Mouse (Mus musculus) right cerebral cortex, adult 2 months (tissue): ENCODE data around the gene Cwc15.

ENCODE experiments used
- DNase-seq, 2 experiments: peaks; one replicate each; pipeline ENCODE4 v3.0.0; 2021 to 2022; ENCODE audit warnings: low spot score in 2 of 2

Gene Cwc15

GRCm38 (mm10) chr9:14548366-14548761 is 47.9 kb downstream of the Cwc15 start:
- DNase-seq, result no peak

DNA sequence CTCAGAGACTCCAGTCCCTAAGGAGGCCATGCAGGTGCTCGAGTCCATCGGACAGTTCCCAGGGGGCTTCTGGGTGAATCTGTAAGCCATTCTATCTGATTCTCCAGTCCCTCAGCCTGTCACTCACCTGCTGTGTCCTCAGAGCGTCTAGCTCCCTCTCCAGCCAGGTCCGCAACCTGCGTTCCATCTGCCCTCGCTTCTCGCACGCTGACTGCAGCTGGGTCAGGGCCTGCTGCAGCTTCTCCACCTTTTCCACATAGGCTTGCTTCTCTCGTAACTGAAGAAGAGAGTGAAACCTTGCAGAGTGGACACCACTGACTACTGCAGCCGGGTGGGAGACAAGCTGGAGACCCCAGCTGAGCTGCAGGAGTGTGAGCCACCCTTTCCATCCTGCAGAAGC is 57.9 kb downstream of the Cwc15 start:
- no peak for DNase-seq

DNA sequence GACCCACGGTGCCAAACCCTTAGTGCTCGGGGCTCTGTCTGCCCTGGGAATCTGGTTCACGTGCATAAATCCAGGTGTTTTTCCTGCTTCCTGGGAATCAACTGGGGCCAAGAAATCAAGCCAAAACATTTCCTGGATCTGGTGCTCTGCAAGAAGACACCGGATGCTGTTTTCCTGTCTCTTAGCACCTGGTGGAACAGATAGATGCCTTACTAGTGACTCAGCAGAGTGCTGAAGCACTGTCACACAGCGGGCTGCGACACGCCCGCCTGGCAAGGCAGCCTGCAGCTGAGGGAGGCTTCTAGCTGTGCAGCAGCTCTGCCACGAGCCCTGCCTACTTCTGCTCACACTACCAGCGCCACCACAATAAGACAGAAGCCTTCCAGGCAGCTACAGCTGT is 59.0 kb downstream of the Cwc15 start:
- peak; percentile 62 to 66 for DNase-seq

DNA sequence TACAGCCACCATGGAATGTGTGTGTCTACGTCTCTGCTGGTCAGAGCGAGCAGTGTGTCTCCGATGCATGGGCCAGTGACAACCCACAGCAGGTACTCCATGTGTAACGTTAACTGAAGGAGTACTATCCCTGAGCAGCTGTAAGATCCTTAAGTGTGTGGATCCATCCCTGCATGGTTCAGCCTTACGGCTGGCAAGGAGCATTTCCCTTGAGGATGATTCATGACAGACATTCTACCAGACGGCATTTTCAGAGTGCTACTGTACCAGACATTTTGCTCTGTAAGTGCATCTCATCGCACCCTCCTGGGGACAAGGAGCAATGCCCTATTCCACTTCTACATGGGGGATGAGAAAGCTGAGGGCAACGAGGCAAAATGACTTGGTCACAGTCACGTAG is 59.6 kb downstream of the Cwc15 start:
- DNase-seq, result peak in 1 of 2 experiments; percentile 10
